Mouse (Mus musculus) liver, embryonic 11.5 days (tissue): ENCODE data around the gene Ugp2. TPM values are rescaled to one million over a fixed set of nuclear protein-coding genes. Genes with fewer than 3 reads are reported as not detected.
A peak's percentile ranks its signal among the peaks of the same experiment; 100 is the strongest.

Experiments
- ATAC-seq: fragments of 200-750 bp; cut with Nextera tagmentation; replicated peaks from 2 replicates; pipeline ENCODE4 v1.8.0; 2017; ENCODE audit warnings: moderate number of reproducible peaks, mild to moderate bottlenecking, moderate TSS enrichment, moderate library complexity; ENCODE audit not compliant: low FRiP score
- DNase-seq: peaks from one replicate; pipeline ENCODE4 v3.0.0-alpha.2; 2017; ENCODE audit warnings: low spot score
- H3K27ac ChIP-seq: fragments of 300-500 bp; sonication (generic); 2 replicates; pipeline ENCODE4 v1.5.1; 2014; ENCODE audit warnings: mild to moderate bottlenecking, low read depth, low read length, control low read depth
- H3K27me3 ChIP-seq: fragments of 300-500 bp; sonication (generic); replicated peaks from 2 replicates; pipeline ENCODE4 v1.6.1; 2014; ENCODE audit warnings: low read length, mixed read lengths; ENCODE audit not compliant: control insufficient read depth, insufficient read depth
- H3K36me3 ChIP-seq: fragments of 300-500 bp; sonication (generic); 2 replicates; pipeline ENCODE4 v1.6.1; 2014; ENCODE audit warnings: mild to moderate bottlenecking, low read length, moderate library complexity, mixed read lengths; ENCODE audit not compliant: control insufficient read depth, insufficient read depth
- H3K4me1 ChIP-seq: fragments of 300-500 bp; sonication (generic); replicated peaks from 2 replicates; pipeline ENCODE4 v1.6.1; 2014; ENCODE audit warnings: low read length, mixed read lengths; ENCODE audit not compliant: control insufficient read depth, insufficient read depth
- H3K4me2 ChIP-seq: fragments of 300-500 bp; sonication (generic); 2 replicates; pipeline ENCODE4 v1.6.1; 2014; ENCODE audit warnings: mild to moderate bottlenecking, control low read depth, moderate library complexity
- H3K4me3 ChIP-seq: fragments of 300-500 bp; sonication (generic); 2 replicates; pipeline ENCODE4 v1.5.1; 2014; ENCODE audit warnings: low read depth, low read length, control low read depth
- H3K9ac ChIP-seq: fragments of 300-500 bp; sonication (generic); 2 replicates; pipeline ENCODE4 v1.6.1; 2014; ENCODE audit warnings: low read depth, low read length, control low read depth
- H3K9me3 ChIP-seq: fragments of 300-500 bp; sonication (generic); 2 replicates; pipeline ENCODE4 v1.6.1; 2016; ENCODE audit warnings: low read length, inconsistent platforms, mixed read lengths; ENCODE audit not compliant: control insufficient read depth
- WGBS: fragments of 180-500 bp; shearing (Covaris S2); extraction: QIAGEN DNeasy Blood & Tissue Kit; methylation state at CpG from one replicate; pipeline ENCODE4 v1.1.7; 2014; 5-methylcytosine and 5-hydroxymethylcytosine counted together
- polyA plus RNA-seq: library from polyadenylated mRNA; unstranded; fragments of >200 nt; fragmentation: Nextera tagmentation; extraction: Ambion mirVana; gene quantifications from 2 replicates; pipeline ENCODE4 v1.2.1, GENCODE M21; 2014

Gene Ugp2
- polyA plus RNA-seq, 1 experiment from 2014 or later = 41.6 TPM

DNA sequence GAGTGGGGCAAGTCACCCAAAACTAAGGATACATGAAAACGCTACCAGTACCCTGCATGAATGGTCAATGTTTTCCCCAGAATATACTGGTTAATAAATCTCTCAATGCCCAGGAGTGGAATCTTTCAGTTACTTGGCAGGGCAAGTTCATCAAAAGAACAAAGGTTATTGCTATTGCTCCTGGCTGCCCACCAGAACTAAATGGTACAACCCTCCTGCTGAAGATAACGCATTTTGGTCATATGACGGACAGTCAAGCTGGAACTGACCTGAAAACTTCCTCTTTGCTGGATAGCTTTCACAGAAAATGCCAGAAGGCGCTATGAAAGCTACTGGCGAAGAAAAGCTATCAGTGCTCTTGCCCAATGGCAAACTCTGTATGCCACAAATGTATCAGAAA is 45.2 kb downstream of the Ugp2 start:
- Histone ChIP-seq H3K4me1 (no peaks in the 10 kb centered on the region), H3K27ac (no peak overlapping the region), H3K36me3 (peaks cover 8% of the 10 kb centered on the region; the same call in 1 of the 2 replicates), H3K9ac (no peak overlapping the region), H3K27me3 (no peaks in the 10 kb centered on the region), H3K9me3 (no peaks in the 10 kb centered on the region), H3K4me2 (no peak overlapping the region), H3K4me3 (no peak overlapping the region)
- DNase-seq = no peak
- no peak for ATAC-seq
- WGBS = 90% methylated on average over 5 of the region's 5 CpGs

DNA sequence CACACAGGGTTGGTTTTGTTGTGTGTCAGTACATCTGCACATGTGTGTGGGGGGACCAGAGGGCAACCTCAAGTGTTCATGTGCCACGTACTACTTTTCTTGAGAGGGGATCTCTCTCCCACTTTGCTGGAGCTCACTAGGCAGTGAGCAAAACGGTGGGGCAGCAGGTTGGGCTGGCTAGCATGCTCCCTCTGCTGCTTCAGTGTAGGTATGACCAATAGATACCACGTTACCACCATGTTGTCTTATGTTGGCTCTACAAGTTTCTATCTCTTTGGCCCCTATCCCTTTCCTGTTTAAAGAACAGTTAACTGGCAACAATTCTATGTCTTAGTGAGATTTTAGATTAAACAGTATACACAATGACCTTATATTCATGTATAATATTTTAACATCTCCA is 48.7 kb downstream of the Ugp2 start:
- Histone ChIP-seq H3K4me2 (no peak overlapping the region), H3K27ac (no peak overlapping the region), H3K4me1 (no peaks in the 10 kb centered on the region), H3K9ac (no peak overlapping the region), H3K9me3 (no peaks in the 10 kb centered on the region), H3K36me3 (peaks cover 6% of the 10 kb centered on the region; the same call in 1 of the 2 replicates), H3K4me3 (no peak overlapping the region), H3K27me3 (no peaks in the 10 kb centered on the region)
- 81% methylated on average over 3 of the region's 3 CpGs for WGBS
- ATAC-seq (0 out of 2 replicates have a peak, but pooled peaks have one; percentile 29), DNase-seq (no peak)

DNA sequence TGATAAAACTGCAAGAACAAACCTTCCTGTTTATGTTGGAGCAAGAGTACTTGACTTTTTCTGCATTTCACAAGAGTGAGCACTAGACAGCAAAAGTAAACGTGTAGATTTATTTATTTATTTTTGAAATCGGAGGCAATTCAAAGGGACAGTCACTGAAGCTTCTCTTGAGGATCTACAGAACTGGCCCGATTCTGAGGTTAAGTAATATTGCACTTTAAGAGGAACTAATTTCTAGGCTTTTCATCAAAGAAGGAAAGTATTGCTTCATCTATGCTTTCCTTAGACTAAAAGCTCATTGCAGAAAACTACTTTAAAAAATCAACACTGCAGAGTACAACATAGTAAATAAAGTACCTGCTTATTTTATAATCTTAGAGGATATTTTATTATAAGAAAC is 49.4 kb downstream of the Ugp2 start:
- Histone ChIP-seq H3K9me3 (no peaks in the 10 kb centered on the region), H3K27me3 (no peaks in the 10 kb centered on the region), H3K9ac (no peak overlapping the region), H3K4me2 (no peak overlapping the region), H3K4me3 (no peak overlapping the region), H3K27ac (no peak overlapping the region), H3K4me1 (no peaks in the 10 kb centered on the region), H3K36me3 (peaks cover 6% of the 10 kb centered on the region; the same call in 1 of the 2 replicates)
- no peak for DNase-seq
- no peak for ATAC-seq
- 79% methylated on average over 3 of the region's 3 CpGs for WGBS

DNA sequence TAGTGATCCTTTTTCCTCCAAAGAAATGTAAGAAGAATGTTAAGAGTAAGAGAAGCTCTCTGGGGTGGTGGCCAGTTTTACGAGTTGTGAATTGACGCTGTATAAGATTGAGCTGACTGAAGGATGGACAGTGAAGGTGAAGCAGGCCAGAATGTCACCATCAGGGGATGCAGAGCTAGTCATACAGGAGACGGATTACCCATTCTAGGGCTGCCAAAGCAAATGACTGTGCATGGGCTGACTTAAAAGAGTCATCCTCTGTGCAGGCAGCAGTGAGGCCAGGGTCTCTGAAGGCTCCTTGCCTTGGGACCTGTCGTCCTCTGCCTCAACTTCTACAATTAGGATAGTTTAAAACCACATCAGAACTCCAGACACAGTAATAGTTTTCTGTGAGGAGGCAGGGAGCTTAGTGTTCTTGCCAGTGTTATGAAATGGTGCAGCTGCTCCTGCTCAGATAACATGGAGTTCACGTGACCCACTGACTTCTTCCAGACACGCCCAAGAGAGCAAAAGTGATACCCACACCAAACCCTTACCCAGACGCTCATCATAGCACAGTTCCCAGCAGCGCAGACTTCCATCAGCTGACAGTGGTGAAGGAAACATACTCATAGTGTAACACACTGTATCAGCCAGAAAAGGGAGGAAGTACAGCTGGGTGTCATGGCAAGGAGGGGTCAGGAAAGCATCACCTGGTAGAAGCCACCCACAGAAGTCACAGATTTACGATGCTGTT is 56.9 kb downstream of the Ugp2 start:
- H3K27ac ChIP-seq = no peak overlapping the region
- DNase-seq = no peak

DNA sequence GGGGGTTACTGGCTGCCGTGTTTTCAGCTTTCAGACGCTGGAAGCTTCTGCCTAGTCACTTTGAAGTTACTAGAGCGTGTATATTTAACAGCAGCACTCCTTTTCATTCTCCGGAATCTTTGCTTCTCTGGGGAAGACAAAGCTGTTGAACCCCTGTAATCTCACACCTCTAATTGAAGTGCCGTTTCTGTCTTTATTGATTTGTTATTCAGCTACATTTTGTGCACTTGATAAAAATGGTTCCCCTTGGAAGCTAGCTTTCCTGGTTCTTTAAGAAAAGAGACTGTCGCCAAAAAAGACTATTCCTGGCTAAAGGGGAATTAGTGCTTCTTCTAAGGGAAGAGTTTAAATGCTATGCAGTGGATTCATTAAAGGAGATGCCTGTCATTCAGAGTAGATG is 61.5 kb downstream of the Ugp2 start:
- Histone ChIP-seq H3K4me3 (no peak overlapping the region), H3K9me3 (no peaks in the 10 kb centered on the region), H3K9ac (no peak overlapping the region), H3K27me3 (no peaks in the 10 kb centered on the region), H3K4me1 (peaks cover 5% of the 10 kb centered on the region), H3K4me2 (no peak overlapping the region), H3K36me3 (peaks cover 6% of the 10 kb centered on the region; the same call in 1 of the 2 replicates), H3K27ac (no peak overlapping the region)
- 84% methylated on average over 6 of the region's 6 CpGs for WGBS
- DNase-seq (no peak), ATAC-seq (no peak)

More for the DNA sequence above, 56.9 kb downstream of the Ugp2 start:
- 76% methylated on average over 9 of the region's 9 CpGs for WGBS
- Histone ChIP-seq H3K4me3 (no peak overlapping the region), H3K4me2 (no peak overlapping the region), H3K36me3 (peaks cover 8% of the 10 kb centered on the region; the same call in 1 of the 2 replicates), H3K9ac (no peak overlapping the region), H3K4me1 (peaks cover 5% of the 10 kb centered on the region), H3K9me3 (no peaks in the 10 kb centered on the region), H3K27me3 (no peaks in the 10 kb centered on the region)
- peak; percentile 70 for ATAC-seq

DNA sequence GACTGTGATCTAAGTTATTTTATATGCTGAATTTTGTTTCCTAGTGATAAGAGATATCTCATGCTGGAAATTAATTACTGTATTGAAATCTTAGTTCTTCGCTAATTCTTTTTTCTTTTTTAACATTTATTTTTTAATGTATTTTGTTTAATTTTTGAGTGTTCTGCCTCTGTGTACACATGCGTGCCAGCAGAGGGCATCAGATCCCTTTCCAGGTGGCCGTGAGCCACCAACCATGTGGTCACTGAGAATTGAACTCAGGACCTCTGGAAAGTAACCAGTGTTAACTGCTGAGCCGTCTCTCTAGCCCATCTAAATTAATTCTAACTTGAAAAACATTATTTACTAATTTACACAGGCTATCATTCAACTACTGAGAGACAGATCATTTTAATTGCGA is 62.9 kb downstream of the Ugp2 start:
- Histone ChIP-seq H3K4me3 (no peak overlapping the region), H3K4me1 (no peaks in the 10 kb centered on the region), H3K27ac (no peak overlapping the region), H3K36me3 (peaks cover 6% of the 10 kb centered on the region; the same call in 1 of the 2 replicates), H3K9ac (no peak overlapping the region), H3K4me2 (no peak overlapping the region), H3K9me3 (no peaks in the 10 kb centered on the region), H3K27me3 (no peaks in the 10 kb centered on the region)
- DNase-seq = no peak
- WGBS = 82% methylated on average over 5 of the region's 5 CpGs
- ATAC-seq = no peak

DNA sequence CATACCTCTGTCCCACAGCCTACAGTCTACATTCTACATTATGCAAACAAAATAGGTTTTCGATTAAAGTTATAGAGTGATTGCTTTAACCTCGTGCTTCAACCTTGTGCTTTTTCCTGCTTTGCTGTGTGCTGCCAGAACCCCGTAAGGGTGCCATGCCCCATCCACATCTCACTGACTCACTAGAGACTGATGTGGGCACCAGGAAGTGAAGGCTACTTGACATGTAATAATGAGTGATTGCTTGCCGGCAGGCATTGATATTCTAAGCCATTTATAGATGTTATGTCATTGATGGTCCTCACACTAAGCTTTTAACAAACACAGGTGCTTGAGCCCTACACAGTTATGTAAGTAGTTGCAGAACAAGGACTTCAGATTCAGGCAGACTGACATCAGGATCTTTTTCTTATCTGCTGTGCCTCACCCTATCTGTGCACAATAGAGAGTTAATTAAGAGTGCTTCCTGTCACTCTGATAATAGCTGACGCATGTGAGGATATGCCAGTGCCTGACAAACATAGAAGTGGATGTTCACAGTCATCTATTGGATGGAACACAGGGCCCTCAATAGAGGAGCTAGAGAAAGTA is 63.8 kb downstream of the Ugp2 start:
- no peaks in the 10 kb centered on the region for H3K9me3 ChIP-seq
- no peak for DNase-seq
- WGBS = 75% methylated on average over 5 of the region's 5 CpGs
- H3K36me3 ChIP-seq = peaks cover 6% of the 10 kb centered on the region; the same call in 1 of the 2 replicates
- H3K4me3 ChIP-seq = no peak overlapping the region
- no peaks in the 10 kb centered on the region for H3K4me1 ChIP-seq
- no peak overlapping the region for H3K9ac ChIP-seq
- no peak for ATAC-seq
- no peak overlapping the region for H3K27ac ChIP-seq
- no peaks in the 10 kb centered on the region for H3K27me3 ChIP-seq
- H3K4me2 ChIP-seq = no peak overlapping the region

DNA sequence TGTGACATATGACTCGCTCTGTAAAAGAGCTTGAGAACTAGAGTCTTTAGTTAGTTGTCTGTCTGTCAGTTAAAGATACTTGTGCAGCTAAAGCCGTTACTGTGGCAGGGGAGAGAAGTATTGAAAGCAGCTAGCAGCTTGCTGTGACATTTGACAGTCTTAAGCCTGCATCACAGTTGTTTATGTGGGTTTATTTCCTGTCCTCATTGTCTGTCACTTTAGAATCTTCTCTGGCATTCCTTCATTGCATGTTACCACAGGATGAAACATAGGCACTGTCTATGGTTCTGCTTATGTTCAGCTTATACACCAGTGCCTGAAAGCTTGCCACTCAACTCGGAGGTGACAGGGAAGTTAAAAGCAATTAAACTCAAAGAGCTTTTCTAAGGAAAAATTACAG is 67.4 kb downstream of the Ugp2 start:
- no peaks in the 10 kb centered on the region for H3K4me1 ChIP-seq
- no peaks in the 10 kb centered on the region for H3K27me3 ChIP-seq
- DNase-seq (no peak), ATAC-seq (no peak)
- H3K9ac ChIP-seq = no peak overlapping the region
- no peak overlapping the region for H3K4me2 ChIP-seq
- H3K27ac ChIP-seq = no peak overlapping the region
- no peaks in the 10 kb centered on the region for H3K9me3 ChIP-seq
- H3K36me3 ChIP-seq = peaks cover 3% of the 10 kb centered on the region; the same call in 1 of the 2 replicates
- WGBS = 82% methylated on average over 3 of the region's 3 CpGs
- no peak overlapping the region for H3K4me3 ChIP-seq

DNA sequence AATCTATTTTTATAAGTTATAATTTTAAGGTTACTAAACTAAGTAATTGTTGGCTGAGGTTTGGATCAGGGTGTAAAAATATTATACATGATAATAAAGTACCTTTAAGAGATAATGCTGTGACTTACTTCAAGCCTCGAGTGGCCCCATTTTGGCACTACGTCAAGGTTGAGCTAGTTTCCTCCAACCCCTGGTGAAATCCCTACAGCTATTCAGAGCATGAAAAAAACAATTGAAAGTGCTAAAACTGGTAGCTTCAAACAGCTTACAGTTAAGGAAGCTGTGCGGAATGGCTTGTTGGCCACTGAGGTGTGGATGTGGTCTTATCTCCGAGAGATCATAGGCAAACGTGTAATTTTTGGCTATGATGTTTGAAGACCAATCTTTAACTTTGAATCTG is 75.5 kb downstream of the Ugp2 start:
- H3K27me3 ChIP-seq = no peaks in the 10 kb centered on the region
- no peak overlapping the region for H3K9ac ChIP-seq
- WGBS = 91% methylated on average over 5 of the region's 5 CpGs
- H3K4me3 ChIP-seq = no peak overlapping the region
- no peak overlapping the region for H3K27ac ChIP-seq
- DNase-seq (no peak), ATAC-seq (no peak)
- peaks cover 6% of the 10 kb centered on the region for H3K36me3 ChIP-seq
- H3K9me3 ChIP-seq = no peaks in the 10 kb centered on the region
- H3K4me1 ChIP-seq = 0 out of 2 replicates have a peak, but pooled peaks cover 4% of the 10 kb centered on the region
- no peak overlapping the region for H3K4me2 ChIP-seq
